Mouse (Mus musculus) lung, adult 2 months (tissue): ENCODE results near the gene Sulf2.

ENCODE experiments used
- CTCF ChIP-seq: fragments of 200-500 bp; IDR thresholded peaks from 2 replicates; pipeline ENCODE4 v1.5.1; 2011; ENCODE audit warnings: mild to moderate bottlenecking, low read length, control low read depth; ENCODE audit not compliant: insufficient read depth
- POLR2A ChIP-seq: fragments of 200-500 bp; IDR thresholded peaks from 2 replicates; pipeline ENCODE4 v1.6.1; 2011; ENCODE audit warnings: low read depth, mild to moderate bottlenecking, control low read depth, low read length, borderline replicate concordance; ENCODE audit errors: extremely low read depth

DNA sequence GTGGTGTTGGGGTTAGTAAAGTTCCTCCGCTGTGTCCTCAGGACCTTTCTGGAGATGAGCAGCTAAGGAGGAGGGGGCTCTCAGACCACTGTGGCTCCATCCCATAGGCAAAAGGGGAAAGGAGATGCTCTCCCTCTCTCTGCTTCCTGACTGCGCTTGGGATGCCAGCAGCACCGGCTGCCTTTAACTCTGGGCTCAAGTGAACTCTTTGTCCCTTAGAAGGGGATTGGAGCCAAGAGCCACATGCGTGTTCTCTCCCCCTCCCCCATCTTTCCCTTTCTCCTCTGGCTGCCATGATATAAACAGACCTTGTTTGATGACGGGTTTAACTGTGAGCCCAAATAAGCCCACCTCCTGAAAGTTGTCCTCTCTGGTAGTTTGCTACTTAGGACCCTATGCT is 7.8 kb upstream of the Sulf2 start:
- TF ChIP-seq CTCF (no peak), POLR2A (no peak)
